Mouse (Mus musculus): ENCODE results near the gene Slc2a12.

Gene Slc2a12

GRCm38 (mm10) chr10:22660286-22661000 lies 15.6 kb downstream of the Slc2a12 start:
- no peak for DNase-seq (ENCODE audit: low spot score)

GRCm38 (mm10) chr10:22668509-22668908 lies 23.7 kb downstream of the Slc2a12 start:
- DNase-seq (ENCODE audit: low spot score) = no peak

- DNase-seq (ENCODE audit: low spot score) = no peak
These were observed 29.4 kb downstream of the Slc2a12 start for GRCm38 (mm10) chr10:22674176-22674575.

- no peak for DNase-seq (ENCODE audit: low spot score)
These were observed 31.2 kb downstream of the Slc2a12 start for GRCm38 (mm10) chr10:22675848-22676630.

GRCm38 (mm10) chr10:22696236-22696635 lies 51.4 kb downstream of the Slc2a12 start:
- no peak for DNase-seq (ENCODE audit: low spot score)

- no peak for DNase-seq (ENCODE audit: low spot score)
These were observed 52.1 kb downstream of the Slc2a12 start for GRCm38 (mm10) chr10:22696864-22697263.

- no peak for DNase-seq (ENCODE audit: low spot score)
These were observed 53.5 kb downstream of the Slc2a12 start for GRCm38 (mm10) chr10:22698158-22698953.

GRCm38 (mm10) chr10:22699487-22700335 lies 54.9 kb downstream of the Slc2a12 start:
- no peak for DNase-seq (ENCODE audit: low spot score)

GRCm38 (mm10) chr10:22700773-22701172 lies 56.0 kb downstream of the Slc2a12 start:
- no peak for DNase-seq (ENCODE audit: low spot score)

GRCm38 (mm10) chr10:22701485-22702315 lies 56.9 kb downstream of the Slc2a12 start:
- DNase-seq (ENCODE audit: low spot score) = no peak

- DNase-seq (ENCODE audit: low spot score) = no peak
These were observed 59.0 kb downstream of the Slc2a12 start for GRCm38 (mm10) chr10:22703844-22704243.

GRCm38 (mm10) chr10:22708190-22708843 lies 63.5 kb downstream of the Slc2a12 start:
- no peak for DNase-seq (ENCODE audit: low spot score)

GRCm38 (mm10) chr10:22710173-22710777 lies 65.5 kb downstream of the Slc2a12 start:
- DNase-seq (ENCODE audit: low spot score) = no peak

- no peak for DNase-seq (ENCODE audit: low spot score)
These were observed 68.1 kb downstream of the Slc2a12 start for GRCm38 (mm10) chr10:22712955-22713354.

GRCm38 (mm10) chr10:22714520-22714919 lies 69.7 kb downstream of the Slc2a12 start:
- DNase-seq (ENCODE audit: low spot score) = no peak

GRCm38 (mm10) chr10:22718475-22718874 lies 73.7 kb downstream of the Slc2a12 start:
- no peak for DNase-seq (ENCODE audit: low spot score)

GRCm38 (mm10) chr10:22720781-22721529 lies 76.1 kb downstream of the Slc2a12 start:
- no peak for DNase-seq (ENCODE audit: low spot score)

GRCm38 (mm10) chr10:22725166-22725565 lies 80.4 kb downstream of the Slc2a12 start:
- DNase-seq (ENCODE audit: low spot score) = no peak

- DNase-seq (ENCODE audit: low spot score) = no peak
These were observed 81.5 kb downstream of the Slc2a12 start for GRCm38 (mm10) chr10:22726295-22726694.

Measured in ovary, postnatal 10 days (tissue).